Mouse (Mus musculus) kidney, adult 2 months (tissue): ENCODE data around the gene Gxylt2.

Experiments used
- CTCF ChIP-seq: fragments of 200-500 bp; conservative IDR thresholded peaks from 2 replicates; pipeline ENCODE4 v1.5.1; 2011; ENCODE audit warnings: low read depth, mild to moderate bottlenecking, control low read depth, low read length, moderate library complexity, mixed read lengths; ENCODE audit not compliant: insufficient read depth, insufficient read length
- POLR2A ChIP-seq: fragments of 200-500 bp; IDR thresholded peaks from one replicate; pipeline ENCODE4 v1.6.1; 2011; ENCODE audit warnings: low read depth, low read length, control low read depth

GRCm38 (mm10) chr6:100807187-100807586, 102.7 kb downstream of the Gxylt2 start:
- no peak for TF ChIP-seq CTCF
- no peak for TF ChIP-seq POLR2A
